In genomic region chr7:47150420-47151061, GRCm38 (mm10) we compare ENCODE assay signal across 9 mouse cellular contexts. TPM values are rescaled to one million over a fixed set of nuclear protein-coding genes. Genes with fewer than 3 reads are reported as not detected.
DNase-seq lines count a peak whose midpoint lies in the region; ATAC-seq and TF ChIP-seq lines count a peak whose summit lies in the region.
"Had no signal": no experiment of that assay in that cellular context is flagged by ENCODE, and none has a peak within 500 bp of the region (broad histone marks: within the 10 kb centered on the region; RNA-seq: fewer than 3 reads in every experiment).

No protein-coding gene starts in this region.

- 15% methylated on average over 11 of the region's 11 CpGs for WGBS in kidney, embryonic 15.5 days
- 18% methylated on average over 11 of the region's 11 CpGs for WGBS in midbrain, embryonic 13.5 days

- no peak for TF ChIP-seq POLR2A in cortical plate, adult 2 months (IDR thresholded peaks at IDR 0.05; ENCODE audit: extremely low read depth, insufficient read depth, low read length)

- H3K36me3 ChIP-seq in kidney, embryonic 15.5 days: no peaks in the 10 kb centered on the region
- H3K36me3 ChIP-seq in midbrain, embryonic 13.5 days: no peaks in the 10 kb centered on the region
- H3K36me3 ChIP-seq: limb, embryonic 15.5 days had no signal

- no peak overlapping the region; the same call in 1 of the 2 replicates for H3K4me2 ChIP-seq in kidney, embryonic 15.5 days
- no peak overlapping the region for H3K4me2 ChIP-seq in midbrain, embryonic 13.5 days (replicated peaks)
- H3K4me2 ChIP-seq: limb, embryonic 15.5 days had no signal

- no peaks in the 10 kb centered on the region for H3K4me1 ChIP-seq in kidney, embryonic 15.5 days
- no peaks in the 10 kb centered on the region for H3K4me1 ChIP-seq in cortical plate, adult 2 months (ENCODE audit: control insufficient read depth, insufficient read depth, low read length)
- H3K4me1 ChIP-seq in midbrain, embryonic 13.5 days (replicated peaks): no peaks in the 10 kb centered on the region
- H3K4me1 ChIP-seq: limb, embryonic 15.5 days had no signal

- no peaks in the 10 kb centered on the region for H3K9me3 ChIP-seq in kidney, embryonic 15.5 days (replicated peaks)
- H3K9me3 ChIP-seq in midbrain, embryonic 13.5 days: no peaks in the 10 kb centered on the region
- H3K9me3 ChIP-seq: limb, embryonic 15.5 days had no signal

- H3K4me3 ChIP-seq in kidney, embryonic 15.5 days (replicated peaks): no peak overlapping the region
- no peak overlapping the region for H3K4me3 ChIP-seq in cortical plate, adult 2 months (ENCODE audit: insufficient read depth, low read length)
- H3K4me3 ChIP-seq in left cerebral cortex, adult 2 months: no peak overlapping the region
- no peak overlapping the region for H3K4me3 ChIP-seq in midbrain, embryonic 13.5 days (replicated peaks)
- H3K4me3 ChIP-seq: limb, embryonic 15.5 days had no signal

- H3K9ac ChIP-seq in kidney, embryonic 15.5 days: no peak overlapping the region
- no peak overlapping the region for H3K9ac ChIP-seq in midbrain, embryonic 13.5 days (replicated peaks)
- H3K9ac ChIP-seq: limb, embryonic 15.5 days had no signal

- H3K27ac ChIP-seq in kidney, embryonic 15.5 days: no peak overlapping the region
- no peak overlapping the region for H3K27ac ChIP-seq in cortical plate, adult 2 months (ENCODE audit: insufficient read depth, low read length)
- H3K27ac ChIP-seq in left cerebral cortex, adult 2 months: no peak overlapping the region
- no peak overlapping the region for H3K27ac ChIP-seq in midbrain, embryonic 13.5 days
- H3K27ac ChIP-seq: limb, embryonic 15.5 days had no signal

- peak; percentile 38 for DNase-seq in kidney, adult 18-20 months
- peak; percentile 25 for DNase-seq in Muller cell, postnatal 12 days (ENCODE audit: inconsistent ontology term)
- DNase-seq in heart, postnatal 36 days: peak; percentile 38 to 44
- peak; percentile 57 to 64 for DNase-seq in left cerebral cortex, adult 2 months (ENCODE audit: extremely low spot score in 1 of 2, low spot score in 2 of 2)
- peak; percentile 13 to 21 for DNase-seq in thymus, postnatal 36 days

- no peak for ATAC-seq in kidney, embryonic 15.5 days (replicated peaks; ENCODE audit: low FRiP score)
- peak; percentile 76 for ATAC-seq in midbrain, embryonic 13.5 days

- intact Hi-C loops in heart, postnatal 36 days (cut with DNase I): loop anchor here (1.0 to 2.0 kb wide), 4 partner anchors 69 to 216 kb away; no protein-coding TSS in a partner anchor
- intact Hi-C loops in left cerebral cortex, adult 2 months (cut with DNase I): loop anchor here (1.0 kb wide), 2 partner anchors 127 to 187 kb away; no protein-coding TSS in a partner anchor

- peak; percentile 70 for TF ChIP-seq CTCF in cortical plate, adult 2 months (IDR thresholded peaks at IDR 0.05; ENCODE audit: extremely low read depth, insufficient read depth, low read length)
- peak; percentile 94 for TF ChIP-seq CTCF in left cerebral cortex, adult 2 months (IDR thresholded peaks at IDR 0.05)

- H3K27me3 ChIP-seq in kidney, embryonic 15.5 days: 0 out of 2 replicates have a peak, but pooled peaks cover 16% of the 10 kb centered on the region
- H3K27me3 ChIP-seq in midbrain, embryonic 13.5 days: no peaks in the 10 kb centered on the region
- H3K27me3 ChIP-seq: limb, embryonic 15.5 days had no signal

RNA-seq across cellular contexts. Expression of gene Ptpn5, which starts 17.1 kb away (rescaled TPM):
- 0.66 and 0.92 TPM in 2 replicates for polyA plus RNA-seq in kidney, embryonic 15.5 days (2015; fragmentation: Nextera tagmentation; extraction: Ambion mirVana)
- polyA plus RNA-seq in cortical plate, adult 2 months (2012; rRNA removed): 205 and 221 TPM in 2 replicates
- not detected for total RNA-seq in heart, postnatal 36 days (2021)
- 100 to 1,000 TPM; 171 to 187 TPM for total RNA-seq in left cerebral cortex, adult 2 months (2021)
- 98.6 and 102 TPM in 2 replicates for polyA plus RNA-seq in midbrain, embryonic 13.5 days (2015; fragmentation: Nextera tagmentation; extraction: Ambion mirVana)

RNA-seq across cellular contexts. Expression of gene Mrgpra6, which starts 54.2 kb away (rescaled TPM):
- polyA plus RNA-seq in kidney, embryonic 15.5 days (2015; fragmentation: Nextera tagmentation; extraction: Ambion mirVana): not detected in 2 replicates
- not detected in 2 replicates for polyA plus RNA-seq in cortical plate, adult 2 months (2012; rRNA removed)
- total RNA-seq in heart, postnatal 36 days (2021): not detected
- not detected for total RNA-seq in left cerebral cortex, adult 2 months (2021)
- polyA plus RNA-seq in midbrain, embryonic 13.5 days (2015; fragmentation: Nextera tagmentation; extraction: Ambion mirVana): not detected in 2 replicates
- polyA plus RNA-seq: limb, embryonic 15.5 days had no signal

Comparison
In these comparisons a context has a peak if more than half of its experiments do, and no peak if none do; other contexts are left out.
1. RNA of gene Ptpn5, which starts 17.1 kb away (polyA plus RNA-seq): 205 to 221 TPM in cortical plate, adult 2 months and 98.6 to 102 TPM in midbrain, embryonic 13.5 days; 0.66 to 0.92 TPM in kidney, embryonic 15.5 days; every median in the first group is over 10 times any median in the second.
2. Peak in every context shown above with its lines, with median percentiles within 50 percentile points of each other: DNase-seq.